Mouse (Mus musculus): ENCODE results near the gene Mcam. TPM values are rescaled to one million over a fixed set of nuclear protein-coding genes. Genes with fewer than 3 reads are reported as not detected.
A peak's percentile ranks its signal among the peaks of the same experiment; 100 is the strongest.

The Mcam gene
- polyA plus RNA-seq, 1 experiment from 2014 or later = 129 TPM

GRCm38 (mm10) chr9:44125546-44126428 lies 8.5 kb upstream of the Mcam start:
- no peaks in the 10 kb centered on the region for H3K27me3 ChIP-seq (replicated peaks)
- no peaks in the 10 kb centered on the region for H3K36me3 ChIP-seq
- ATAC-seq (ENCODE audit: insufficient number of reproducible peaks, low FRiP score) = no peak
- WGBS = 31% methylated on average over 18 of the region's 18 CpGs
- H3K4me1 ChIP-seq (replicated peaks) = peaks cover 38% of the 10 kb centered on the region
- H3K4me2 ChIP-seq = peak overlapping the region; percentile 48
- H3K9ac ChIP-seq = peak overlapping the region; percentile 35; the same call in 1 of the 2 replicates
- peak overlapping the region; percentile 6; the same call in 1 of the 2 replicates for H3K4me3 ChIP-seq
- H3K27ac ChIP-seq (ENCODE audit: poor library complexity, severe bottlenecking) = peak overlapping the region; percentile 52; the same call in 1 of the 2 replicates
- H3K9me3 ChIP-seq (replicated peaks) = no peaks in the 10 kb centered on the region

DNA sequence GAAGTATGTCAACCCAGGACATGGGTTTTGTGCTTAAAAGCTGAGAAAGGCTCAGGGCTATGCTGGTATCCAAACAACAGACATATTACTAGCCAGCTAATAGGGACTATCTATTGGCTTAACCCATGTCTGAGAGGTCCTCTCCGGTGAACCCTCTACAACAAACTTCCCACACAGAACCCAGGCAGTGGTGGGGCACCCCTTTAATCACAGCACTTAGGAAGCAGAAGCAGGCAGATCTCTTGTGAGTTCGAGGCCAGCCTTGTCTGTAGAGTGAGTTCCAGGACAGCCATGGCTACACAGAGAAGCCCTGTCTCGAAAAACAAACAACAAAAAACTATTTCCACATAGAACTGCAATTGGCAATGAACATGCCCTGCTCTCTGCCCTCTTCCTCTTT lies 7.5 kb upstream of the Mcam start:
- Histone ChIP-seq H3K4me1 (replicated peaks) (peaks cover 48% of the 10 kb centered on the region), H3K9ac (no peak overlapping the region), H3K27me3 (replicated peaks) (no peaks in the 10 kb centered on the region), H3K4me3 (no peak overlapping the region), H3K36me3 (no peaks in the 10 kb centered on the region), H3K9me3 (replicated peaks) (no peaks in the 10 kb centered on the region), H3K27ac (ENCODE audit: poor library complexity, severe bottlenecking) (0 out of 2 replicates have a peak overlapping the region, but pooled peaks have one; percentile 13), H3K4me2 (peak overlapping the region; percentile 48; the same call in 1 of the 2 replicates)
- 77% methylated on average over 3 of the region's 3 CpGs for WGBS
- ATAC-seq (ENCODE audit: insufficient number of reproducible peaks, low FRiP score) = no peak

- H3K9me3 ChIP-seq (replicated peaks) = no peaks in the 10 kb centered on the region
- no peak for ATAC-seq (ENCODE audit: insufficient number of reproducible peaks, low FRiP score)
- WGBS = 64% methylated on average over 3 of the region's 3 CpGs
- H3K36me3 ChIP-seq = no peaks in the 10 kb centered on the region
- peaks cover 51% of the 10 kb centered on the region for H3K4me1 ChIP-seq (replicated peaks)
- H3K27me3 ChIP-seq (replicated peaks) = no peaks in the 10 kb centered on the region
- no peak overlapping the region for H3K4me2 ChIP-seq
- H3K4me3 ChIP-seq = no peak overlapping the region
- H3K9ac ChIP-seq = no peak overlapping the region
- no peak overlapping the region; the same call in 1 of the 2 replicates for H3K27ac ChIP-seq (ENCODE audit: poor library complexity, severe bottlenecking)
Observed at GRCm38 (mm10) chr9:44127351-44127801, 6.9 kb upstream of the Mcam start.

- H3K36me3 ChIP-seq = no peaks in the 10 kb centered on the region
- peak overlapping the region; percentile 71 for H3K9ac ChIP-seq
- under 1% methylated on average over 9 of the region's 9 CpGs for WGBS
- no peaks in the 10 kb centered on the region for H3K27me3 ChIP-seq (replicated peaks)
- peak overlapping the region; percentile 42 for H3K4me3 ChIP-seq
- no peaks in the 10 kb centered on the region for H3K9me3 ChIP-seq (replicated peaks)
- ATAC-seq (ENCODE audit: insufficient number of reproducible peaks, low FRiP score) = peak; percentile 3; the same call in 1 of the 2 replicates
- peaks cover 69% of the 10 kb centered on the region for H3K4me1 ChIP-seq (replicated peaks)
- H3K27ac ChIP-seq (ENCODE audit: poor library complexity, severe bottlenecking) = peak overlapping the region; percentile 83
- peak overlapping the region; percentile 75 for H3K4me2 ChIP-seq
Observed at GRCm38 (mm10) chr9:44129633-44130032, 4.6 kb upstream of the Mcam start.

GRCm38 (mm10) chr9:44130034-44130433 lies 4.2 kb upstream of the Mcam start:
- ATAC-seq (ENCODE audit: insufficient number of reproducible peaks, low FRiP score) = peak; percentile 46
- peaks cover 69% of the 10 kb centered on the region for H3K4me1 ChIP-seq (replicated peaks)
- peak overlapping the region; percentile 71 for H3K9ac ChIP-seq
- H3K4me3 ChIP-seq = peak overlapping the region; percentile 42
- peak overlapping the region; percentile 83 for H3K27ac ChIP-seq (ENCODE audit: poor library complexity, severe bottlenecking)
- WGBS = under 1% methylated on average over 27 of the region's 27 CpGs
- H3K4me2 ChIP-seq = peak overlapping the region; percentile 75
- no peaks in the 10 kb centered on the region for H3K36me3 ChIP-seq
- H3K27me3 ChIP-seq (replicated peaks) = no peaks in the 10 kb centered on the region
- no peaks in the 10 kb centered on the region for H3K9me3 ChIP-seq (replicated peaks)

DNA sequence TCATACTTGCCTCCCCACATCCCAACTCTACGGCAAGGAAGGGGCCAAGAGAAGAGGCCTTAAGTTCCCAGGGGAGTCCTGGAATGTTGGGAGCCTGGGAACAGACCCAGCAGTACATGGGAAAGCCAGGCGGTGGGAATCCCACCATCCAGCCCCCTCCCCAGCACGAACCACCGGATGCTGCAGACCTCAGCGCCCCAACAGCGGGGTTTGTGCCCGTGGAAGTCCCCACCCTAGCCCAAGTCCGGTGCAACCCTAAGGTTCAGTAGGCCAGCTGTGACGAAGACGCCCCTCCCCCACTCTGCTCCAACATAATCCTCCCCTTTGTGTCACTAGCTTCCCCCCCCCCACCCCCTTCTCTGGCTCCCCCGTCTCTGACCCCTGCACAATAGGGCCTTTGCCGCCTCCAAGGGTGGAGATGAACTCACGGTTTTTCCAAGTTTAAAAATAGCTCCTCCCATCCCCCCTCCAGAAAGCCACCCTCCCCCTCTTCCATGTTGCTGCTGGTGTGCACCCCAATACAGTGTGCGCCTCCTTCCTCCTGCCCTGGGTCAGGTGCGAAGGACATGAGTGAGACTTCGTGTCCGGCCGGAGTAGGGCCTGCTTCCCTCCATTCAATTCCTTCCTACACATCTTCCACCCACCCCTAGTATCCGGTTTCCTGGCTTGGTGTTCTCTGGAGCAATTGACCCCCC lies 3.5 kb upstream of the Mcam start:
- peak; percentile 30 for ATAC-seq (ENCODE audit: insufficient number of reproducible peaks, low FRiP score)
- H3K4me2 ChIP-seq = peak overlapping the region; percentile 75
- no peaks in the 10 kb centered on the region for H3K27me3 ChIP-seq (replicated peaks)
- no peaks in the 10 kb centered on the region for H3K36me3 ChIP-seq
- peaks cover 69% of the 10 kb centered on the region for H3K4me1 ChIP-seq (replicated peaks)
- H3K4me3 ChIP-seq = peak overlapping the region; percentile 42
- H3K9me3 ChIP-seq (replicated peaks) = no peaks in the 10 kb centered on the region
- H3K27ac ChIP-seq (ENCODE audit: poor library complexity, severe bottlenecking) = peak overlapping the region; percentile 83
- 18% methylated on average over 19 of the region's 19 CpGs for WGBS
- H3K9ac ChIP-seq = peak overlapping the region; percentile 71

DNA sequence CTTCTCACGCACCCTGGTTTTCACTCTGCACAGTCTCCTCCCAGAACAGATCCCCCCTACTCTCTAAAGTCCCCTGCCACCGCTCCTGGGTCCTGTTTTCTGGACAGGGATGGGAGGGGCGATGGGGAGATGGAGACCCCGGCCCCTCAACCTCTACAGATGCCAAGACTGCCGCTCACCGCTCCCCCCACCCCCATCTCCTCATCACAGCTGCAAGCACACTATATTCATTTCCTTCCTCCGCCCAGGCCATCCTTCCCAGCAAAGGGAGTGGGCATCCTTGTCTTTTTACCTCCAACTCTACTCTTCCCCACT lies 3.0 kb upstream of the Mcam start:
- peaks cover 70% of the 10 kb centered on the region for H3K4me1 ChIP-seq (replicated peaks)
- no peak for ATAC-seq (ENCODE audit: insufficient number of reproducible peaks, low FRiP score)
- H3K9ac ChIP-seq = no peak overlapping the region
- peak overlapping the region; percentile 75 for H3K4me2 ChIP-seq
- 38% methylated on average over 7 of the region's 7 CpGs for WGBS
- H3K4me3 ChIP-seq = no peak overlapping the region
- H3K9me3 ChIP-seq (replicated peaks) = no peaks in the 10 kb centered on the region
- H3K27ac ChIP-seq (ENCODE audit: poor library complexity, severe bottlenecking) = peak overlapping the region; percentile 83
- no peaks in the 10 kb centered on the region; the same call in 1 of the 2 replicates for H3K36me3 ChIP-seq
- H3K27me3 ChIP-seq (replicated peaks) = no peaks in the 10 kb centered on the region

GRCm38 (mm10) chr9:44132200-44132599 lies 2.1 kb upstream of the Mcam start:
- no peak for ATAC-seq (ENCODE audit: insufficient number of reproducible peaks, low FRiP score)
- no peaks in the 10 kb centered on the region for H3K27me3 ChIP-seq (replicated peaks)
- peaks cover 10% of the 10 kb centered on the region for H3K36me3 ChIP-seq
- no peak overlapping the region for H3K9ac ChIP-seq
- H3K27ac ChIP-seq (ENCODE audit: poor library complexity, severe bottlenecking) = no peak overlapping the region
- H3K4me3 ChIP-seq = no peak overlapping the region
- H3K9me3 ChIP-seq (replicated peaks) = no peaks in the 10 kb centered on the region
- no peak overlapping the region for H3K4me2 ChIP-seq
- peaks cover 74% of the 10 kb centered on the region for H3K4me1 ChIP-seq (replicated peaks)
- 60% methylated on average over 5 of the region's 5 CpGs for WGBS

- Histone ChIP-seq H3K36me3 (peaks cover 19% of the 10 kb centered on the region), H3K9ac (peak overlapping the region; percentile 94), H3K27me3 (replicated peaks) (no peaks in the 10 kb centered on the region), H3K9me3 (replicated peaks) (no peaks in the 10 kb centered on the region), H3K4me3 (peak overlapping the region; percentile 81), H3K4me1 (replicated peaks) (peaks cover 74% of the 10 kb centered on the region), H3K4me2 (peak overlapping the region; percentile 89), H3K27ac (ENCODE audit: poor library complexity, severe bottlenecking) (peak overlapping the region; percentile 91)
- no peak for ATAC-seq (ENCODE audit: insufficient number of reproducible peaks, low FRiP score)
- 6% methylated on average over 2 of the region's 2 CpGs for whole genome bisulfite sequencing
Observed at GRCm38 (mm10) chr9:44133287-44133686, 982 bp upstream of the Mcam start.

GRCm38 (mm10) chr9:44134851-44135730 lies 822 bp downstream of the Mcam start:
- peak overlapping the region; percentile 94 for H3K9ac ChIP-seq
- peaks cover 77% of the 10 kb centered on the region for H3K4me1 ChIP-seq (replicated peaks)
- peak overlapping the region; percentile 81 for H3K4me3 ChIP-seq
- peak; percentile 31; the same call in 1 of the 2 replicates for ATAC-seq (ENCODE audit: insufficient number of reproducible peaks, low FRiP score)
- H3K27ac ChIP-seq (ENCODE audit: poor library complexity, severe bottlenecking) = peak overlapping the region; percentile 91
- peaks cover 37% of the 10 kb centered on the region for H3K36me3 ChIP-seq
- WGBS = 2% methylated on average over 49 of the region's 49 CpGs
- no peaks in the 10 kb centered on the region for H3K27me3 ChIP-seq (replicated peaks)
- H3K4me2 ChIP-seq = peak overlapping the region; percentile 89
- no peaks in the 10 kb centered on the region for H3K9me3 ChIP-seq (replicated peaks)
